Mouse (Mus musculus) forebrain, embryonic 12.5 days (tissue): ENCODE data around the gene Gm14214. TPM values are rescaled to one million over a fixed set of nuclear protein-coding genes. Genes with fewer than 3 reads are reported as not detected.

ENCODE experiments used
- ATAC-seq: fragments of 200-750 bp; cut with Nextera tagmentation; 2 replicates; pipeline ENCODE4 v1.8.0; 2017; ENCODE audit warnings: moderate TSS enrichment; ENCODE audit not compliant: low FRiP score
- H3K27ac ChIP-seq: fragments of 300-500 bp; sonication (generic); 2 replicates; pipeline ENCODE4 v1.5.1; 2016; ENCODE audit warnings: mild to moderate bottlenecking
- H3K27me3 ChIP-seq: fragments of 300-500 bp; sonication (generic); 2 replicates; pipeline ENCODE4 v1.6.1; 2016; ENCODE audit warnings: mild to moderate bottlenecking
- H3K36me3 ChIP-seq: fragments of 300-500 bp; sonication (generic); replicated peaks from 2 replicates; pipeline ENCODE4 v1.6.1; 2016; ENCODE audit warnings: mild to moderate bottlenecking
- H3K4me1 ChIP-seq: fragments of 300-500 bp; sonication (generic); 2 replicates; pipeline ENCODE4 v1.6.1; 2016
- H3K4me2 ChIP-seq: fragments of 300-500 bp; sonication (generic); 2 replicates; pipeline ENCODE4 v1.6.1; 2016; ENCODE audit warnings: mild to moderate bottlenecking, moderate library complexity
- H3K4me3 ChIP-seq: fragments of 300-500 bp; sonication (generic); replicated peaks from 2 replicates; pipeline ENCODE4 v1.5.1; 2016; ENCODE audit warnings: mild to moderate bottlenecking
- H3K9ac ChIP-seq: fragments of 300-500 bp; sonication (generic); 2 replicates; pipeline ENCODE4 v1.6.1; 2016; ENCODE audit warnings: mild to moderate bottlenecking
- H3K9me3 ChIP-seq: fragments of 300-500 bp; sonication (generic); 2 replicates; pipeline ENCODE4 v1.6.1; 2016
- WGBS: fragments of 180-500 bp; shearing (Covaris S2); methylation state at CpG from one replicate; pipeline ENCODE4 v1.1.7; 2016; 5-methylcytosine and 5-hydroxymethylcytosine counted together
- polyA plus RNA-seq: library from polyadenylated mRNA; unstranded; fragments of >200 nt; fragmentation: Nextera tagmentation; extraction: Ambion mirVana; gene quantifications from 2 replicates; pipeline ENCODE4 v1.2.1, GENCODE M21; 2016

The Gm14214 gene
- polyA plus RNA-seq, 1 experiment from 2014 or later, result not detected

DNA sequence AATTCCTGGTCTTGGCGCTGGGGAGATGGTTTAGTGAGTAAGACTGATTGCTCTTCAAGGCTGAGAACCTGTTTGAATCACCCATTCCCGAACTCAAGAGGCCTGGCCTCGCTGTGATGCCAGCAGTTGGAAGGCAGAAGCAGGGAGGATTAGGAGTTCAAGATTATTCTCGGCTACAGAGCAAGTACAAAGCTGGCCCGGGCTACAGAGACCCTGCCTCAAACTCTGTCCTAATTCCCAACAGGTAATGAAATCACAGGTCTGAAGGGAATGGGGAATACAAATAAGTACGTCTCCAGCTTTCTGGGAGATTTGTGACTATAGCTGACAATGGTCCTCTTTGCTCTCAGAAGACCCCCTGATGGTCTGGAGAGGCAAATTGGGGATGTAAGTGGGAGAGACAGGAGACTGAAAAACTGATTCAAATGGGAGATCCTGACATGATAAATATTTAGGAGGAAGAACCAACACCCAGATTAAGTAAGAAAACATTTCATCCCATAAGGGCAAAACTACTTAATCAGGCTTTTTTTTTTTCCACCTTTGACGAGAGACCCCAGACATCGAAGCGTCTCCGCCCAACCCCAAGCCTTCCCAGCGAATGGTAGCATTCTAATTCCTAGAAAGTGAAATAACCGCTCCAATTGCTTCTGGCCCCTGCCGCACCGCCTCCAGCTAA, 20.3 kb upstream of the Gm14214 start:
- Histone ChIP-seq H3K9me3 (no peaks in the 10 kb centered on the region), H3K4me3 (peak overlapping the region; percentile 97), H3K27ac (peak overlapping the region; percentile 75), H3K27me3 (no peaks in the 10 kb centered on the region), H3K9ac (peak overlapping the region; percentile 48; the same call in 1 of the 2 replicates), H3K36me3 (no peaks in the 10 kb centered on the region), H3K4me2 (peak overlapping the region; percentile 88), H3K4me1 (peaks cover 45% of the 10 kb centered on the region)
- ATAC-seq, result no peak
- WGBS, result 7% methylated on average over 14 of the region's 14 CpGs

- H3K9ac ChIP-seq, result no peak overlapping the region
- no peak overlapping the region for H3K4me2 ChIP-seq
- H3K4me3 ChIP-seq, result no peak overlapping the region
- H3K27me3 ChIP-seq, result no peaks in the 10 kb centered on the region
- H3K36me3 ChIP-seq, result no peaks in the 10 kb centered on the region
- H3K4me1 ChIP-seq, result peaks cover 40% of the 10 kb centered on the region
- ATAC-seq, result no peak
- WGBS, result 80% methylated on average over 6 of the region's 6 CpGs
- H3K27ac ChIP-seq, result no peak overlapping the region
- H3K9me3 ChIP-seq, result no peaks in the 10 kb centered on the region
Observed at GRCm38 (mm10) chr2:154789381-154789780, 19.6 kb upstream of the Gm14214 start.

- Histone ChIP-seq H3K4me1 (peaks cover 26% of the 10 kb centered on the region), H3K27me3 (no peaks in the 10 kb centered on the region), H3K27ac (no peak overlapping the region), H3K9ac (no peak overlapping the region), H3K4me2 (no peak overlapping the region), H3K9me3 (no peaks in the 10 kb centered on the region), H3K4me3 (no peak overlapping the region), H3K36me3 (no peaks in the 10 kb centered on the region)
- ATAC-seq, result no peak
- 87% methylated on average over 11 of the region's 11 CpGs for WGBS
Observed at GRCm38 (mm10) chr2:154786776-154787175, 16.9 kb upstream of the Gm14214 start.

DNA sequence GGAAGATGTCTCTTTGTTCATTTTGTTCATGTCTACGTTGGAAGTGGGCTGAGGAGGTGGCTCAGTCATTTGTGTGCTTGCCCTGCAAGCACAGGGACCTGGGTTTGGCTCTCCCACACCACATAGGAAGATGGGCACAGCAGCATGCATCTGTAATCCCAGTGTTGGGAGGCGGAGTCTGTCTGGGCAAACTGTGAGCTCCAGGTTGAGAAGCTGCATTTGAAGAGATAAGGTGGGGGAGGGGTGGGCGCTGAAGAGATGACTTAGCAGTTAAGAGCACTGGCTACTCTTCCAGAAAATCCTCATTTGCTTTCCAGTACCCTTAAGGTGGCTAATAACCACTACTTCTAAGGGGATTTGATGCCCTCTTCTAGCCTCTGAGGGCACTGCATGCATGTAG, 16.4 kb upstream of the Gm14214 start:
- WGBS, result 54% methylated on average over 3 of the region's 3 CpGs
- Histone ChIP-seq H3K27me3 (no peaks in the 10 kb centered on the region), H3K4me3 (no peak overlapping the region), H3K36me3 (no peaks in the 10 kb centered on the region), H3K27ac (no peak overlapping the region), H3K4me1 (peaks cover 26% of the 10 kb centered on the region), H3K4me2 (no peak overlapping the region), H3K9me3 (no peaks in the 10 kb centered on the region), H3K9ac (no peak overlapping the region)
- no peak for ATAC-seq

DNA sequence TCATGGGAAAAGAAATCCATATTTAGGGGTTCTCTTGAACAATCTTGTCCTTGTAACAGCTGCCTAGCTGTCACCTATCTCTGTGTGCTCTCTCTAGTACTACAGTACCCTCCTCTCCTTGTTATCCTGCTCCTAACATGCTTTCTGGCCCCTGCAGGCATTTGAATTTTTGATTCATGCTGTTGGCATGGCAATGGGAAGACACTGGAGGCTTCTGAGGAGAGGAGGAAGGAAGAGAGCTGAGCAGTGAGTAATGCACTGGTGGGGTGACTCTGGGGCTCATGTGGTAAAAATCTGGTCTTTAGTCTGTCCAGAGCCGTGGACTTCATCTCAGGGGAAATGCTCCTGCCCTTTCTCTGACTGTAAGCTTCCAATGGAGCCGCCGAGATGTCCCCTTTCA, 15.5 kb upstream of the Gm14214 start:
- WGBS, result 86% methylated on average over 3 of the region's 3 CpGs
- no peak overlapping the region for H3K27ac ChIP-seq

DNA sequence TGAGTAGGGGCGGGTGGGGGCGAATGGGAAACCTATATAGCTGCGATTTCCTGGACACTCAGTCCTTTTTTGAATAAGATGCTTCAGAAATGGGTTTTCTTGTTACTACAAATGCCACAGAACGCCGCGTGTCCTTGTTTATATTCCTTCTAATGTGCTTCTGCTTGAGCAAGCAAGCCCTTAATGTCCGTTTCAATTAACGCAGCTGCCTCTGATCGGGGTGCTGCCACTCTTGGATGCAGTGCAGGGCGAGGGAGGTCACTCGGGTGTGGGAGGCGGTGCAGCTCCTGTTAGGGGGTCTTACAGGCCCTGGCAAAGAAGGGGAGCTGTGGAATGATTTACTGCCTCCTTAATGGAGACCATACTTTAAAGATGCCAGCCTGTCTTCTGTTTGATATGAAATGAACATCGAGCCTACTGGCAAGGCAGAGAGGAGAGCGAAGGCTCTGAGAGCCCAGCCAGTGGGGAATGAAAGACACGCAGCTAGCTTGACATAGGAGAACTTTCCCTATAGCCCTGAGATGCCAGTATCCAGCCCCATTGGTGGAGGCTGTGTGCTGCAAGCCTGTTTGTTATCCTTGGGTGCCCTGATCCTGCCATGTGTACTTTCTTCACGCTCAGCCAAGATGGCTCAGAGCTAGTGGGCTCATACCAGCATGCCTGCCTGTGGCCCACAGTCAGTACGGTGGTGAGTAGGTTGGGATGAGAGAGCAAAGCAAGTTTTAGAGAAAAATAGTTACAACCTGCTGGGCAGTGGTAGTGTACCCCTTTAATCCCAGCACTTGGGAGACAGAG, 13.2 kb upstream of the Gm14214 start:
- H3K9ac ChIP-seq, result no peak overlapping the region
- H3K4me1 ChIP-seq, result peaks cover 17% of the 10 kb centered on the region
- 56% methylated on average over 17 of the region's 17 CpGs for WGBS
- no peak for ATAC-seq
- H3K4me3 ChIP-seq, result no peak overlapping the region
- no peaks in the 10 kb centered on the region for H3K27me3 ChIP-seq
- H3K4me2 ChIP-seq, result no peak overlapping the region
- H3K36me3 ChIP-seq, result no peaks in the 10 kb centered on the region
- no peaks in the 10 kb centered on the region for H3K9me3 ChIP-seq
- H3K27ac ChIP-seq, result no peak overlapping the region

More for the DNA sequence above, 15.5 kb upstream of the Gm14214 start:
- Histone ChIP-seq H3K27me3 (no peaks in the 10 kb centered on the region), H3K4me3 (no peak overlapping the region), H3K4me2 (no peak overlapping the region), H3K9me3 (no peaks in the 10 kb centered on the region), H3K4me1 (peaks cover 26% of the 10 kb centered on the region), H3K36me3 (no peaks in the 10 kb centered on the region), H3K9ac (no peak overlapping the region)
- no peak for ATAC-seq

GRCm38 (mm10) chr2:154782361-154782760, 12.5 kb upstream of the Gm14214 start:
- Histone ChIP-seq H3K4me2 (no peak overlapping the region), H3K27me3 (no peaks in the 10 kb centered on the region), H3K4me1 (peaks cover 17% of the 10 kb centered on the region), H3K4me3 (no peak overlapping the region), H3K9me3 (no peaks in the 10 kb centered on the region), H3K9ac (no peak overlapping the region), H3K36me3 (no peaks in the 10 kb centered on the region), H3K27ac (no peak overlapping the region)
- 76% methylated on average over 4 of the region's 4 CpGs for WGBS
- ATAC-seq, result no peak

DNA sequence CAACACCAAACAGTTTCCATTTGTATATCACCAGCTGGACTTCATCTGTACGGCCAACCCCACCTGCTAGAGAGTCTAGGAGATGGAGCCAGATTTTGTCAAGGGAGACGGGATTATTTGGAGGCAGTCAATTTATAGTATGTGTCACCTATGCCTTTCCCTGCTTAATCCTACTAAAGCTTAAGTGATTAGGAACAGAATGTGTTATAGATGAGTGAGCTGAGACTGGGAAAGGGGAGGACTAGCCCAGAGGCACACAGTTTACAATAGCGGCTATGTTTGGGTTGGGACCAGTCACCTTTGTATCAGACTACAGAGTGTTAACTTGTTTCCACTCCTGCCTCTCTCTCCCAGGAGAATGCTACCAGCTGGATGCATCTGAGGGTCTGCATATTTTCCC, 9.8 kb upstream of the Gm14214 start:
- no peak overlapping the region for H3K27ac ChIP-seq
- 55% methylated on average over 3 of the region's 3 CpGs for WGBS
- H3K27me3 ChIP-seq, result no peaks in the 10 kb centered on the region
- no peak for ATAC-seq
- no peak overlapping the region for H3K9ac ChIP-seq
- no peaks in the 10 kb centered on the region for H3K9me3 ChIP-seq
- no peak overlapping the region for H3K4me2 ChIP-seq
- no peaks in the 10 kb centered on the region for H3K36me3 ChIP-seq
- H3K4me1 ChIP-seq, result peaks cover 12% of the 10 kb centered on the region
- H3K4me3 ChIP-seq, result no peak overlapping the region

DNA sequence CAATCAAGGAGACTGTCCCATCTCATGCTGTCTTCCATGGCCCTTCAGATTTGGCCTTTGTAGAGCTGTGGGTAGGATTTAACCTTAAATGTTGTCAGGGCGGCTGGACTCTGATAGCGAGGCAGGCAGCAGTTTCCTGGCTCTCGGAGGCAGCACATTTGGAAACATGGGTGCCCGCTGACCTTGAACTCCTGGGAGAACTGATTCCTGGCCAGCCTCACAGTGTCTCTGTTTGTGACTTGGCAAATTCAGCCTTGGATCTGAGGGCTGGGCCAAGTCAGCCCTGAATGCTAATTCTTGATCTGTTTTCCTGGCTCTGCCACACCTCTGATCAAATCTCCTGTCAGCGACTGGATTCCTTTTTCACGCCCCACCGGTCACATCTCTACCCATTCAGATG, 6.7 kb upstream of the Gm14214 start:
- WGBS, result 73% methylated on average over 7 of the region's 7 CpGs
- H3K4me3 ChIP-seq, result no peak overlapping the region
- no peaks in the 10 kb centered on the region for H3K4me1 ChIP-seq
- H3K36me3 ChIP-seq, result no peaks in the 10 kb centered on the region
- H3K9me3 ChIP-seq, result peaks cover 7% of the 10 kb centered on the region; the same call in 1 of the 2 replicates
- H3K9ac ChIP-seq, result no peak overlapping the region
- ATAC-seq, result no peak
- H3K4me2 ChIP-seq, result no peak overlapping the region
- H3K27me3 ChIP-seq, result no peaks in the 10 kb centered on the region
- no peak overlapping the region for H3K27ac ChIP-seq

DNA sequence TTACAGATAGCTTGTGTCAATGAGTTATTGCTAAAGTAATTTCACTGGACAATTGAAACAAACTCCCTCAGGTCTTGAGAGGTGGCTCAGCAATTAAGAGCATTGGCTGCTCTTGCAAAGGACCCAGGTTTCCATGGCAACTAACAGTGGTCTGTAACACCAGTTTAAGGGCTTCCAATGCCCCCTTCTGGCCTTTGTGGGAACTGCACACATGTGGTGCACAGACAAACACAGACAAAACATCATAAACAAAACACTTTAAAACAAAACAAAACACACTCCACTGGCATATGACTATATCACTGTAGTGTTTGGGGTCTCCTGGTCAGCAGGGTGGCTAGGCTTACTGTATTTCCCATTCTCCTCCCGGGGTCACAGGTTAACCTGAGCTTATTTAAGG, 4.2 kb upstream of the Gm14214 start:
- H3K4me3 ChIP-seq, result no peak overlapping the region
- H3K9me3 ChIP-seq, result peaks cover 7% of the 10 kb centered on the region; the same call in 1 of the 2 replicates
- no peak overlapping the region for H3K4me2 ChIP-seq
- H3K9ac ChIP-seq, result no peak overlapping the region
- no peaks in the 10 kb centered on the region for H3K36me3 ChIP-seq
- no peak overlapping the region for H3K27ac ChIP-seq
- H3K27me3 ChIP-seq, result no peaks in the 10 kb centered on the region
- no peak for ATAC-seq
- no peaks in the 10 kb centered on the region for H3K4me1 ChIP-seq
- 90% methylated on average over 1 of the region's 1 CpGs for WGBS

GRCm38 (mm10) chr2:154771604-154772003, 1.8 kb upstream of the Gm14214 start:
- peaks cover 7% of the 10 kb centered on the region; the same call in 1 of the 2 replicates for H3K9me3 ChIP-seq

DNA sequence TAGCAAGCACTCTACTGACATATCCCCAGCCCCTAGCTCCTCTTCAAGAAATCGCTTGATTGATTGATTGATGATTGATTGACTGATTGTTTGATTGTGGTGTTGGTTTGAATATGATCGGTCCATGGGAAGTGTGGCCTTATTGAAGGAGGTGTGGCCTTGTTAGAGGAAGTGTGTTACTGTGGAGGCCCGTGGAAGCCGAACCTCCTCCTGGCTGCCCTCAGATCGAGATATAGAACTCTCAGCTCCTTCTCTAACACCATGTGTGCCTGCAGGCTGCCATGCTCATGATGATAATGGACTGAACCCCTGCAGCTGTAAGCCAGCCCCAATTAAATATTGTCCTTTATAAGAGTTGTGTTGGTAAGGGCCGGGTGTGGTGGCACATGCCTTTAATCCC, 2.8 kb downstream of the Gm14214 start:
- no peaks in the 10 kb centered on the region for H3K36me3 ChIP-seq
- no peak for ATAC-seq
- no peak overlapping the region for H3K4me3 ChIP-seq
- no peak overlapping the region for H3K9ac ChIP-seq
- no peak overlapping the region for H3K4me2 ChIP-seq
- H3K4me1 ChIP-seq, result no peaks in the 10 kb centered on the region
- no peaks in the 10 kb centered on the region for H3K27me3 ChIP-seq
- no peak overlapping the region for H3K27ac ChIP-seq
- 91% methylated on average over 6 of the region's 6 CpGs for WGBS
- H3K9me3 ChIP-seq, result no peaks in the 10 kb centered on the region

More at GRCm38 (mm10) chr2:154771604-154772003, 1.8 kb upstream of the Gm14214 start:
- 86% methylated on average over 8 of the region's 8 CpGs for WGBS
- Histone ChIP-seq H3K4me3 (no peak overlapping the region), H3K27me3 (no peaks in the 10 kb centered on the region), H3K9ac (no peak overlapping the region), H3K4me1 (no peaks in the 10 kb centered on the region), H3K27ac (no peak overlapping the region), H3K4me2 (no peak overlapping the region), H3K36me3 (no peaks in the 10 kb centered on the region)
- ATAC-seq, result no peak
